Mouse (Mus musculus): ENCODE results near the gene Dna2.
A peak's percentile ranks its signal among the peaks of the same experiment; 100 is the strongest.
"Not testable (repeated sequence)": the region's sequence is repeated elsewhere in the genome, so short reads cannot be mapped to it uniquely, and the experiment has no call there.

Gene Dna2

DNA sequence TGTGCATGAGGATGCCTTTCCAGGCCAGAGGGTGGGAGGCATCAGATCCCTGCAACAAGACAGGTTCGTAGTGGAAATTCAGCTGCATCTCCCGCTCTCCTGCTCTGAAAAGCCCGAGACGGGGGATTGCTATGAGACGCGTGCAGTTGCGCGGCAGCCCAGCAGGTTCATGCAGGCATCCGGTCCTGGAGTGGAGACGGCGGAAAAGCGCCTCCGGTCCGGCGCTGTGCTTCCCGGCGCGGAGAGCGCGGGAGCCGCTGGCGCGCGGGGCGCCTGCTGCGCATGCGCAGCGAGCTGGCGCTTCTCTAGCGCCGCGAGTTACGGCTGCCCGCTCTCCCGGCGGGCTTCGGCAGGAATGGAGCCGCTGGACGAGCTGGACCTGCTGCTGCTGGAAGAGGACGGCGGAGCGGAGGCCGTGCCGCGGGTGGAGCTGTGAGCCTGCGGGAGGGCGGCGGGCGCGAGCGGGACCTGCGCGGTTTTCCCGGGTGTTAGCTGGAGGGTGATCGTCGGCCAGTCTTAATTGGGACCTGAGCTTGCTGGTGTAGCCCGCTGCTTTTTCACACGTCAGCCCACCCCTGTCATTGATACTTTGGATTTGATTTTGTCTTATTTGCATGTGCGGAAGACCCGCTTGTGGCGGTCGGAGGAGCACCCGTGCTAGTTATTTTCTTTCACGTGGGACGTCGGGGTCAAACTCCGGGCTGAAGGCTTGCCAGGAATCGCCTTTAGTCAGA, at the start of gene Dna2:
Gene Dna2, plus strand, starts transcription at position 289 of the 734 bp plus-strand sequence.
- DNase-seq = peak; percentile 59 to 72

DNA sequence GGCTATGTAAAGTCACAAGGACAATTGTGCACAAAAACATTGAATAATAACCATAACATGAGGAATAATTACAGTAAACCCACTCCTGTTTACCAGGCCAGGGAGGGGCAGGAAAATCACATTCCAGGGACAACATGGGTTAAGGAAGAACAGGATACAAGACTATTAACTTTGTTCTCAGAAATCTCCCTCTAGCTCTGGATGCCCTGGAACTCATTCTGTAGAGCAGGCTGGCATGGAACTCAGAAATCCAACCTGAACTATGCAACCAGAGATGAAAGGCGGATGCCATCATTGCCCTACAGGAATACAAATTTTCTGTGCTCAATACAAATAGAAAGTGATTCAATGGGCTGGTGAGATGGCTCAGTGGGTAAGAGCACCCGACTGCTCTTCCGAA, 49.4 kb upstream of the Dna2 start:
- no peak for DNase-seq

DNA sequence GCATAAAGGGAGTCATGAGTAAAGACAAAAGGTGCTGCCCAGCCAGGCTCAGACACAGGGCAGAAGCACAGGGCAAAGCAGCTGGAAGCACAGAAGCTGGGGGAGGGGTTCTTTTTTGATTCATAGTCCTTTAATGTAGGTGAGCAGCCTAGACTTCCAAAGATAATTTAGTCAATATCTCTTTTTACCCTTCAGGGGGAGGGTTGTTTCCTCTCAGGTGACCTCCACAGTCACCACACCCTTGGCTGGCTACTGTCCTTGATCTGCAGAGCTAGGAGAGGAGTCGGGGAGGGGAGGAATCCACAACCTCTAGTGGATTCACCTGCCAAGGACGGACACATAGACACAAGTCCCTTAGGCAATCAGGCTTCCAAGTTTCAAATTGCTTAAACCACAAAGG, 48.8 kb upstream of the Dna2 start:
- DNase-seq = no peak

DNA sequence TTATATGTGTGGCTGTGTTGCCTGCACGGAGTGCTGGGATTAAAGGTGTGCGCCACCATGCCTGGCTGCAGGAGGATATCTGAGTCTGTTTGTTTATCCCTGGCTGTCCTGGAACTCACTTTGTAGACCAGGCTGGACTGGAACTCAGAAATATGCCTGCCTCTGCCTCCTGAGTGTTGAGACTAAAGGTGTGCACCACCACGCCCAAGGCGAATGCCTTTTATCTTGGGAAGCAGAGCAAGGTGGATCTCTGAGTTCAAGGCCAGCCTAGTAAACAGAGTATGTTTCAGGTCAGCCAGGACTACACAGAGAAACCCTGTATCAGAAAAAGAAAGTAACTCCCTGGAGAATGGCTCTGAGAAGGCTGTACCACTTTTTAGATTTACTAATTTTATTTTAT, 46.7 kb upstream of the Dna2 start:
- no peak for DNase-seq

DNA sequence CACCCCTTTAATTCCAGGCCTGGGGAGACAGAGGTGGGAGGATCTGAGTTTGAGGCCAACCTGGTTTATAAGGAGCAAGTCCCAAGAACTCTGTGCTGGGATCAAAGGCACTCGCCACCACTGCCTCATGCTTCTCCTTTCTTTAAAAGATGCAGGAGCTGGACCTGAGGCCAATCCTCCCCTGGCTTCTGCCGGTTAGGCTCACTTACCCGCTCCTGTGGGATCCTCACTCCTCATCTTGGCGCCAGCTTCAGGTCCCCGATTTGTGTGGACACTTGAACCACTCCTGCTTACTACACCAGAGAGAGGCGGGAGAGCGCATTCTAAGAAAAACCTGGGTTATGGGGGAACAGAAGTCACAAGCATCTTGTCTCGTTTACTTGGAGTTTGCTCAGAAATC, 45.0 kb upstream of the Dna2 start:
- DNase-seq = no peak

DNA sequence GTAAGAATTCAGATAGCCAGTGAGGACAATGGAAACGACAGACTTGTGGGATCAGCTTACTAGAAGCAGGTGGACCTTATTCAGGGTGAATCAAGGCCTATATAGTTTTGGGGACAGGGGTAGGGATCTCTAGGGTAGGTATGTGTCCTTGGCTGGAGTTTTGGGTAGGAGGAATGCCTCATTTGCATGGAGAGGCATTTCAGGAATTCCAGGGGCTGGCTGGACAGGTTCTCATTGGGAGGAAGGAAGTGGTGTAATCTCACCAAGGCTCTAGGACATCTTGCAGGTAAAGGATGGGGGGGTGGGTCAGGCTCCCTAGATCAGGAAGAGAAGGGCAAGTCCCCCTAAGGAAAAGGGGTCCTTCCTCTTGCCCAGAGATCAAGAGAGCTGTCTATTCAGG, 44.0 kb upstream of the Dna2 start:
- DNase-seq = no peak

DNA sequence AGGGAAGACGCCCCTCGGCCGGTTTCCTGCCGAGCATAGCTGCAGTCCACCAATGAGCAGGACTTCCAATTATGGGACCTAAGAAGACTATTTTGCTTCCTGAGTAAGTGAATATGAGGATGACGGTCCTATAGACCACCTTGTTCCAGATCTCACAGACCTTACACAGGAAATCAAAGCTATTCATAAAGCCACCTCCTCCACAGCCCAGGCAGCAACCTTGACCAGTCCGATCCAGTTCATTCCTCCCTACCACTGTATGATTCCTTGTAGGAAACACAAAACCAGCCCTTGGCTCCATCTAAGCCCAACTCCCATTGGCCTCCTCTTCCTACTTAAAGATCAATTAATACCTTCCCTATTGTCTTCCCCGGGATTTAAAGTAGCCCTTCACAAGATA, 40.5 kb upstream of the Dna2 start:
- no peak for DNase-seq

DNA sequence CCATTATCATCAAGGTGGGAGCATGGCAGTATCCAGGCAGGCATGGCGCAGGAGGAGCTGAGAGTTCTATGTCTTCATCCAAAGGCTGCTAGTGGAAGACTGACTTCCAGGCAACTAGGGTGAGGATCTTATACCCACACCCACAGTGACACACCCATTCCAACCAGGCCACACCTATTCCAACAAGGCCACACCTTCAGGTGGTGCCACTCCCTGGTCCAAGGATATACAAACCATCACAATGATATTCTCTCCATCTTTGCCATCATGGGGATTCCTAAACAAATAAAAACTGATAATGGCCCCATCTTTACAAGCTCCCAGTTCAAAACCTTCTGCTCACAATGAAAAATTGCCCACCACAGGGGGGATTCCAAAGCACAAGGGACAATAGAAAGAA, 37.9 kb upstream of the Dna2 start, which contains the start of gene Tet1:
Gene Tet1, minus strand, starts transcription at position 101 of the 400 bp plus-strand sequence.
- not testable (repeated sequence) for DNase-seq

DNA sequence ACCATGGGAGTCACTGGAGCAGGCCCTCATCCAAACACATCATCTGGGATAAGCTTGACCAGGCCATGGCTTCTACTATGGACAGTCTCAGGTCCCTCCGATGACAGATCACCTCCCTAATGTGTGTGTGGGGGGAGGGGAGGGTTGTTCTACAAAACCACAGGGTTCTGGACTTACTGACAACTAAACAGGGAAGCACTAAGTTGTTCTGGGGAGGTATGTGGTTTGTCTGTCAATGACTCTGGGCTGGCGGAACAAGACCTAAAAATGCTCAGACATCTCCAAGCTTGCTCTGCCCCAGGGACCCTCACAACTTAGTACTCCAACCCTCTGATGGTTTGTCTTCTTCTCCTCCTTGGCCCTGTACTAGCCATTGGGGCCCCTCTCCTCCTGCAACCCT, 35.7 kb upstream of the Dna2 start:
- no peak for DNase-seq

DNA sequence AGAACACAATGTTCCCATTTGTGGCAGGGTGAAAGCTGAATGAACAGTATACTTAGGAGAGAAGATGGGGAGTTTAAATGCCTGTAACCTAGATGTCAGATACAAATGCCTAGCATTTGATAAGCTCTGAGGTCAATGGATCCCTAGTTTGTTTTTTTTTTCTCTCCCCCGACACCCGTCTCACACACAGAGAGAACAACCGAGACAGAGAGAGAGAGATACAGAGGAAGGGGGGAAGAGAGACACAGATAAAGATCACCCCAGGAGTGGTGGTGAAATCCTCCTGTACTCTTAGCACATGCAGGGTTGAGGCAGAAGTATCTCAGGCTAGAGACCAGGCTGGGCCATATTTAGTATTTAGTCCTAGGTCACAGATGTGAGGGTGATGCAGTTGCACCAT, 27.8 kb upstream of the Dna2 start:
- DNase-seq = no peak

DNA sequence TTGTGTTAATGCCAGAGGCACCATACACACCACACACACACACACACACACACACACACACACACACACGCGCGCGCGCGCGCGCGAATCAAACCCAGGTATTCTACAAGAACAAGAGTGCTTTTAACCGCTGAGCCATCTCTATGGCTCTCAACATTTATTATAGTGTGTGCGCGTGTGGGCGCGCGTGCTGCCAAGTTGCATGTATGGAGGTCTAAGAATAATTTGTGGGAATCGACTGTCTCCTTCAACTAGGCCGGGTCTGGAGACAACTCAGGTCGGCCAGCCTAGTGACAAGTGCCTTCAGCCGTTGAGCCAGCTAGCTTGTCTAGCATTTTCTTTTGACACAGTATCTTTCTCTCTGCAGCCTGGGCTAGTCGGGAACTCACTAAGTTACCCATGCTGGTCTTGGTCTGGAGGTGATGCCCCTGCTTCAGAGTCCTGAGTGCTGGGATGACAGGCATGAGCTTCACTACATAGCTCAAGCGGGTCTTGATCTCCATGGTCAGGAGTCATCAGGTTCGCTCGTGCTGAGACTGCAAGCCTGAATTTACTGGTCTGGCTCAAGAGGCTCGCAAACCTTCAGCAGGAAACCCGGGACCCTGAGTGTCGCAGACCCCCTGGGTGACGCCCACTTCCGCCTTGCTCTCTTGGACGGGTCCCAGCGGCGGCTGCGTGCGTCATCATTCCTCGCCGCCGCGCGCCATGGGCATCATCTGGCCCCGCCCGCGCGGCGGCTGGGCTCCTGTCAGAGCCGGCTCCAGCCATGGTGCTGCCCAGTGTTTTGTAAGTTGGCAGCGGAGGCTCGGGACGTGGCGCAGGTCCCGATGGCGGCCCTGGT, 26.7 kb upstream of the Dna2 start, which contains the start of gene Slc25a16:
Gene Slc25a16, plus strand, starts transcription at position 709 of the 841 bp plus-strand sequence.
- DNase-seq = peak; percentile 94 to 96

DNA sequence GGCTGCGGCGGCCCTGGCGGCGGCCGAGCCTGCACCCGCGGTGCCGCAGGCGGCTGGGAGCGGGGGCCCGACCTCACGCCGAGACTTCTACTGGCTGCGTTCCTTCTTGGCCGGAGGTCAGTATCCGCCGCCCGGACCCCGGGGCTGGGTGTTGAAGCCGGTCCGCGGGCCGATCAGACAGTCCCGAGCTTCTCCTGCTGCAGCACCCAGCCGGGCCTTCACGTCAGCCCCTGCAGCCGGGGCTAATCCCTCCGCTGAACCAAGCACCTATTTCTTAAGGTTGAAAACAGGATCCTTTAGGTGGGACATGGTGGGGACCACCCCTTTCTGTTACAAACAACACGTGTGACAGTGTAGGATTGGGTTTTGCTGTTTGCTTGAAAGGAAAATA, 26.1 kb upstream of the Dna2 start:
- no peak for DNase-seq

DNA sequence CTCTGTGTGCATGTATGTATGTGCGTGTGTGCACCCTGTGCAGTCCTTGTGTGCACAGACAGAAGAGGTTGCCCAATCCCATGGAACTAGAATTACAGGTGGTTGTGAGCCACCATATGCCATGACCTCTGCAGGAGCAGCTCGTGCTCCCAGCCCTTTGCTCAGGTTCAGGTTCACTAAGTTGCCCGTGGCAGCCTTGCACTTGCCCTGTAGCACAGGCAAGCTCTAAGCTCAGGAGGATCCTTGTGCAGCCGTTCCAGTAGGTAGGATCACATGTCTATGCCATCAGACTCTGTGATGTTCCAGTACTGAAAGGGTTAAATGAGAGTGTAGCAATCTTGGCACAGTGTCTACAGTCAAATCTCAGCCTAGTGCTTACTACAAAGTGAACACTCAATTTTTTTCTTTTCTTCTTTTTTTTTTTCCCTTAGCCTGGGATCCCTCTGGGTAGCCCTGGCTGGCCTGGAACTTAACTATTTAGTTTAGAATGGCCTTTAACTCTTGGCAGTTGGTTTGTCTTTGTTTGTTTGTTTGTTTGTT, 22.7 kb upstream of the Dna2 start:
- DNase-seq = no peak

DNA sequence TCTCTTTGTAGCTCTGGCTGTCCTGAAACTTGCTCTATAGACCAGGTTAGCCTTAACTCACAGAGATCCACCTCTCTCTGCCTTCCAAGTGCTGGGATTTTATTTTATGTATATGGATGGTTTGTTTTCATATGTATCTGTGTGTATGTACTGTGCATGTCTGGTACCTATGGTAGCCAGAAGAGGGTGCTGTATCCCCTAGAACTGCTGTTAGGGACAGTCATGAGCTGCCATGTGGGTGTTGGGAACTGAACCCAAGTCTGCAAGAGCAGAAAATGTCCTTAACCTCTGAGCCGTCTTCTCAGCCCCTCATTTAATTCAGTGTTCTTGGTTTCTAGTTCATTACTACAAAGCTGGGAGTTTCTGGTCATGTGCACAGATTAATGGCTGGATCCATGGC, 14.4 kb upstream of the Dna2 start:
- no peak for DNase-seq

DNA sequence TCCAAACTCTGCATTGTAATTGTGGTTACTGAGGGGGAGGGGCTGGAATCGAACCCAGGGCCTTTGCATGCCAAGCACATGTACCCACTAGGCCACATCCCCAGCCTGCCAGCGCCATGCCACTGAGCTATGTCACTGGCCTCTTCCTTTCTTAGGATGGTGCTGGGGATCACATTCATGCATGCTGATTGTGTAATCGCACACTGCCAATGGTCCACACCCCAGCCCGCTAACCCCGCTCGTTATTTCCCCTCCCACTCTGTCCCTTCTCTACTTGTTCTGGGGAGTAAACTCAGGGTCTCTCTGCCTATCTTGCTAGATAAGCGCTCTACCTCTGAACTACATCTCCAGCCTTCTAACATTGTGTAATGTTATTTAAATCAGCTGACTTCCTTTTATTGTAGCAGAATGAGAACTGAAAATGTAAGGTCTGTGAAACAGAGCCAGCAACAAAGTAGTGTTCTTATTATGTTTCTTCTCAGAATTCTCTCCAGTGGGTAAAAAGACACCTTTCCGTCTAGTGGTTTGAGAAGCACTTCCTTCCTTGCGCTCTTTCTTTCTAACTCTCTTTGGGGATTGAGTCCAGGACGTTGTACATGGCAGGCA, 1.7 kb upstream of the Dna2 start:
- DNase-seq = no peak

DNA sequence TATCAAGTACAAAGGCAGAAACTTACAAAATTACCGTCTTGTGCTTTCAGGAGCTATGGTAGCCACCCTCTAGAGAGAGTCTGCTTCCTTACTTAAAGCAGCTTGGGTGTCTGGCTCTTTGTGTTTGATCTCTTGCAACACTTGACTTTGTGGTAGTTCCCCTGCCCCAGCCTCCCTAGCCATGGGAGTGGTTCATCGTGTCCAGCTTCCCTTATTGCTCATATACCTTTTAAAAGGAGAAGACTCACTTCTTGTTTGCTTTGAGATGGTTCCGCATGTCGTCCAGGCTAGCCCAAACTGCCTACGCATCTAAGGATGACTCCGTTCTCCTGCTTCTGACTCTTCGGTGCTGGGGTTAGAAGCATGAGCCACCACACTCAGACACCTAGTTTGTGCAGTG, 1.7 kb downstream of the Dna2 start:
- DNase-seq = no peak

DNA sequence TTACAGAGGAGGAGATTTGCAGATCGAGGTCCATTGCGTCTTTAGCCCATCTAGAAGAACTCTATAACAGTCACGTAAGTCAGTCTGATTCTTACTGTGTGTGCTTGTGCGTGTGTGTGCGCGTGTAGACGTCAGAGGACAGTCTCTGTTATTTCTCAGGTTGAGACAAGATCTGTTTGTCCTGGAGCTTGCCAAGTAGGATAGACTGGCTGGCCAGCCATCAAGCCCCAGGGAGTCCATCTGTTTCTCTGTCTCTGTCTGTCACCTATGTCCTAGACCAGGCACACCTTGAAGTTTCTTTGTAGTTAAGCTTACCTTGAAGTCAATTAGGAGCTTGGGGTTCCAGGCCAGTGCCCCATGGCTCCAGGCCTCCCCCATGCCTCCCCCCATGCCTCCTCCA, 17.1 kb downstream of the Dna2 start:
- no peak for DNase-seq

DNA sequence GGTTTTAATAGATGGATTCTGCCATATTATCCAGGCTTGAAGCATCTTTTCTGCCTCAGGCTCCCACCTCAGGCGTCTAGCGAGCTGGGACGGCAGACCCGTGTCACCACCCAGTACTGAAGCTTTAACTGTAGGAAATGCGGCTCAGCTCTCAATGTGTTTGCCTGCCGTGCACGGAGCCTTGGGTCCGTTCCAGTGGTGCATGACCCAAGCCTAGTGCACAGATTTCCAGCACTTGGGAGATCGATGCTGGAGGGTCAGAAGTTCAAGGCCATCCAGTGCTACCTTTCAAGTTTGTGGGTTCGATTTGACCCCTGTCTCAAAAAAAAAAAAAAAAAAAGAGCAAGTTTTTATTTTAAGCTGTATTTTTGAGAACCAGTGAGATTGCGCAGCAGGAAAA, 19.0 kb downstream of the Dna2 start:
- no peak for DNase-seq

DNA sequence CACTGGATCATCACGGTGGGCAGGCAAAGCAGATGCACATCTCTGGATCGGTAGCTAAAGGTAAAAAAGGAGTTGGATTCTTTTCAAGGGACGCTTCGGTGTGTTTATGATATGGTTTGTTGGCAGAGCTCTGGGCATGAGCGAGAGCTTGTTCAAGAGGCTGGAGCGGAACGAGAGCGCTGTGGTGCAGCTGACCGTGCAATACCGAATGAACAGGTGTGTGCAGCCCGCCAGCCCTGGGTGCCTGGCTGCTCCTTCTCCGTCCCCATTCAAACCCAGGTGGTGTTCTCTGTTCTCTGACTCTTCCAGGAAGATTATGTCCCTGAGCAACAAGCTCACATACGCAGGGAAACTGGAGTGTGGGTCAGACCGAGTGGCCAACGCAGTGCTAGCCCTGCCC, 19.5 kb downstream of the Dna2 start:
- DNase-seq = no peak

DNA sequence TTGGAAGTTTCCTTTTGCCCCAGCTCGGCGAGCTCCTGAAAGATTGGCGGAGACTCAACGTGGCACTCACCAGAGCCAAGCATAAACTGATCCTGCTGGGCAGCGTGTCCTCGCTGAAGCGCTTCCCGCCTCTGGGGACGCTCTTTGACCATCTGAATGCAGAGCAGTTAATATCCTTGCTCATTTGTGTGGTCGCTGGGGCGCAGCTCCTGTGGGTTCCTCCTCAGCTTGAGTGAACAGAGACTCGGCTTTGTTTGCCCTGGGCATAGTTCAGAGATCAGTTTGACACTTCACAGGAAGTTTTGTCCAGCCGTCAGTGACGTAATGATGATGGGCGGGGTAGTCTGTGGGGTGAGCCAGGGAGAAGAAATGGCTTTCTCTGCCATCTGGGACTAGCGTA, 25.0 kb downstream of the Dna2 start:
- peak; percentile 70 to 78 for DNase-seq

DNA sequence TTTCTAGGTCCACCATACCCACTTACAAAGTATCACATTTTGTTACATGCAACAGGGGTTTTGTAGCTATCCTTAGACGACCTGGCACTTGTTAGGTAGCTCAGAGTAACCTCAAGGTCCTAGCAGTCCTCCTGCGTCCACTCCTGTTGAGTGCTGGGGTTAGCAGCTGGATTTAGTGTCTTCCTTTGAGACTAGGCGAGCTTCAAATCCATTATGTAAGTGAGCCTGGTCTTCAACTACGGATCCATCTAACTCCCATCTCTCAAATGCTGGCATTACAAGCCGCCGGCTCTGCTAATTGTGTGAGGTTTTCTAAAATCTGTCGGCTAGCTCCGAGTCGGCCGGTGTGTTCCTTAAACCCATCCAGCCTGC, 32.8 kb downstream of the Dna2 start:
- DNase-seq = no peak

DNA sequence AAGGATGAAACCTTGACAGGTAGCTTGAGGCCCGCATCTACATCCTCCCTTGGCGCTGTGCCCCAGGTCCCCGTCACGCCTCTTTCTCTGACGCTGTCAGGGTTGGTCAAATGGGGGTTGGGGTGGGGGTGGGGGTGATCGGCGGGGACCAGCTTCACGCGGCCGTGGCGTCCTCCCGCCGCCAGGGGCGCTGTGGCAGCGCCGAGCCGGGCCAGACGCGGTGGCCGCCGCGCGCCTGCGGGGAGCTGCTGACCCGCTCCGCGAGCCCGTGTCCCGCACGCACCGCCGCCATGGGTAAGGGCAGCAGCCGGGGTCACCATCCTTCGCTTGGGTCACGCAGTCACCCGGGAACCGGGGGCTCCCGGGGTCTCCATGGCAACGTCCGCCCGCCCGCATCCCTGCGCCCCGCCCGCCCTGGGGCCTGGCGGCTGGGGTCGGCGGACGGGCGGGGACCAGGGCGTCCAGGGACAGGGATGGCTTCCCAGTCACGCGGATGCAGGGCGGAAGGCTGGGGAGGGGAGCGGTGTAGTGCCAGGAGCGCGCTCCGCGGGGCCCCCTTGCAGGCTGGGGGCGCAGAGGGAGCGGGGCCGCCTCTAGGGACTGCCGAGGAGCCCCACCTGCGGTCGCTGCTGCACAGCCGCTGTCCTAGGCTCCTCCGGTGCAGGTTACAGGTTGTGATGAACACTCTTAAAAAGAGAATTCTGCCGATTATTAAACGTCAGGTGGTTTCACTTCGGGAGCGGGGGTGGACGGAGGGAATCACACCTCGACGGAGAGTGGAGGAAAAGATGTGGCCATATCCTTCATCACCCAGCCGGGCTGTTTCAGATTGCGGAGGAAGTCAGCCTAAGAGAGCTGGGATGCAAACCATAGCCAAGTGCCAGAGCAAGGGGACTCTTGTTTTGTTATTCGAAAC, 33.5 kb downstream of the Dna2 start, which contains the start of gene Rufy2:
Gene Rufy2, plus strand, starts transcription at position 185 of the 916 bp plus-strand sequence.
- peak; percentile 92 to 93 for DNase-seq
